Mouse (Mus musculus): Measurements from ENCODE around the gene Ackr4.

The Ackr4 gene

DNA sequence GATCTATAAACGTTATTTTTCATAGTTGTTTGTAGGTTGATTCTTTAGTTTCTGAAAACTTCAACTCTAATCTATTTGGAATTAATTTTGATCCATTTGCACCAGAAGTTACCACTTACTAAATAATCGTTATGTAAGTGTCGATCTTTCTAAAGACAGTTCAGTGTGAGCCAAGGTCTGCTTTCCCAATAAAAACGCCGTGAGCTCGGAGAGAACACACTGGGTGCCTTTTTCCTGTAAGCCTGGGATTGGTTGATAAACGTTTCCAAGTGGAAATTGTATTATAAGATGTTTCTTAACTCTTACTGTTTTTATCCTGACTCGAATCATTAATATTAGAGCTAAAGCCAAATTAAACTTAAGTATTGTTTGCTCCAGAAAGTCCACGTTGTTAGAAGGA is 19.8 kb downstream of the Ackr4 start:
- no peak for DNase-seq (ENCODE audit: low spot score)

DNA sequence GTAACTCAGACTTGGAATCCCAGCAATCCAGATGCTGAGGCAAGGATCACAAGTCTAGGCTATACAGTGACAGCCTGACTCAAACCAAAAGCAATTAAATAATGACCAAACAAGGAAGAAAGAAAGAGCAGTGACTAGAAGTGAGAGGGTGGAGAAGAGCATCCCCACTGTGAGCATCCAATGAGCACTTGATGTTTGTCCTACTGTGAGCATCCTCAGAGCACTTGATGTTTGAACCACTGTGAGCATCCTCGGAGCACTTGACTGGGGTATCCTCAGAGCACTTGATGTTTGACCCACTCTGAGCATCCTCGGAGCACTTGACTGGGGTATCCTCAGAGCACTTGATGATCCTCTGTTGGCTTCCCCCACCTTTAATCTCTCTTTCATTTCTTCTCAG is 21.7 kb downstream of the Ackr4 start:
- DNase-seq (ENCODE audit: low spot score): no peak

DNA sequence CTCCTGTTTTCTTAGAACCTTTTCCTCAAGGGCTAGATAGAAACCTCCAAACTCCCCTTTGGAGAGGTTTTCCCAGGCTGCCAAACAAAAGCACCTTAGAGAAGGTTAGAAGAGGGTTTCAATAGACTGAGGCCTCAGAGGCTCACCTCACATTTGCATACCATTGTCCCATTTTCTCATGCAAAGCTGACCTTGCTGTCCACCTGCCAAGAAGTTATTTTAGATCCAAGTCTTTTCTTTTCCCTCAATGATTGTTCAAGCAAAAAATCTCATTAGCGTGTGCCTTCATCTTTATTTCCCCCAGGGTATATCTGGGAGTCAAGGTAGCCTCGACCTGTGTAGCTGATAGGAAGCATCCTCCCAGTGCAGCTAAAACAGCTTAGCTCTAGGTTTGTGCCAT is 23.8 kb downstream of the Ackr4 start:
- DNase-seq (ENCODE audit: low spot score): no peak

DNA sequence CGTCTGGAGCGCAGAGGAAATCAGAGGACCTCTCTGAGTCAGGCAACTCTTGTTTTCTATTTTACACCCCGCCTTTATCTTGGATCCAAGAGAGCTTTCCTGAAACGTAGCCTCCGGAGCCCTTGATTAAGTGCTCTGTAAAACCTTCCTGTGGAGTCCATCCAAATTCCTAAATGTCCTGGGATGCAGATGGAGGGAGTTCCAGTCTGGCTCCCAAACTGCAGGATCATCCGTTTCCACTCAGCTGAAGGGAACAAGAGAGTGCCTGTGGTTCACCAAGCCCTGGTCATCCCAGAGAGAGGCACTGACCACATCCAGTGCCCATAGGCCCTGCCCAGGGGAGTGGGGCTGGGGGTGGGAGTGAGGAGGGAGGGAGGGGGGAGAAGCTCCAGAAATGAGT is 24.4 kb downstream of the Ackr4 start:
- no peak for DNase-seq (ENCODE audit: low spot score)

DNA sequence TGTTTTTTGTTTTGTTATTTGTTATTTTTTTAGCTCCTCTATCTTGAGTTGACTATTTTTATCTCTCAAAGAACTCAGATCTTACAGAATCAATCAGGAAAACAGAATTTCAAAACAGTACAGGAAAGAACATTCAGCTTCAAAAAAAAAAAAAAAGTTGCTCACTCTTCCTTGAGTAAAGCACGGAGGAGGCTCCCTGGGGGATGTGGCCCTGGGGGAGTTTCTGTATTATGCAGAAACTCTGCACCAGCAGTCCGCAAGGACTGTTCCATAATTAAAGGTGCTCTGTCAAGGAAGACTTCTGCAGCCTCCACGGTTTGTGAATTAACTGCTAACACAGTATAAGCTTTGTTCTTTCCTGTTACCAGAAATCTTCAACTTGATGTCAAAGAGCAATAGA is 25.3 kb downstream of the Ackr4 start:
- no peak for DNase-seq (ENCODE audit: low spot score)

DNA sequence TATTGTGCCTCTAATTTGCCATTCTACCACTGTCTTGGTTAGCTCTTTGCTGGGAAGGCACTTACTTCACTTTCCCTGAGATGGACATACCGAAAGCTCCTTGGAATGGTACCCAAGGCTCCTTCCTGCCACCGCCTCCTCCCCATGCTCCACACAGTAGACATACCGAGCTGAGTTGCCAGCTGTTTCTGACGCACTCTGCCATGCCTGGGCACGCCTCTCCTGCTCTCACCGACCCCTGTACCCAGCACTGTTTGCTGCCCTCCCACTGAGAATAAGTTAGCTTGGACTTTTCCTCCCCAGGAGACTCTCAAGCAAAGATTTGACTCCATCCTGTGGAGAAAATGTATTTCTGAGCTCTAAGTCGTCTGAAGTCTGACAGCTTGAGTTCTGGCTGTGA is 25.9 kb downstream of the Ackr4 start:
- DNase-seq (ENCODE audit: low spot score): no peak

DNA sequence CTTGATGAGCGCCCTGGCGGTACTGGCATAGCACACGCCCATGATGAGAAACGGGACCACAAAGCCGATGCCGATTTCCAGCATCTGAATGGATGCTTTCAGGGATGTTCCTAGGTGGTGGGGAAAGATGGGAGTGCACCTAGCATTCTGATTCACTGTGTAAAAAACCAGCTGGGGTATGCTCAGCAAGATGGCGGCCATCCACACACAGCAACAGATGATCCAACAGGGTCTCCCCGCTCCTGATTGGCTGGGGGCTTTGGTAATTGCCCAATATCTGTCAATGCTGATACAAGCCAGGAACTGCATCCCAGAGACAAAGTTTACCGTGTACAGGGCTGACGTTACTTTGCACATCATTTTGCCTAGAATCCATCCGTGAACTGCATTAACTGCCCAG is 27.7 kb downstream of the Ackr4 start:
- DNase-seq (ENCODE audit: low spot score): no peak

DNA sequence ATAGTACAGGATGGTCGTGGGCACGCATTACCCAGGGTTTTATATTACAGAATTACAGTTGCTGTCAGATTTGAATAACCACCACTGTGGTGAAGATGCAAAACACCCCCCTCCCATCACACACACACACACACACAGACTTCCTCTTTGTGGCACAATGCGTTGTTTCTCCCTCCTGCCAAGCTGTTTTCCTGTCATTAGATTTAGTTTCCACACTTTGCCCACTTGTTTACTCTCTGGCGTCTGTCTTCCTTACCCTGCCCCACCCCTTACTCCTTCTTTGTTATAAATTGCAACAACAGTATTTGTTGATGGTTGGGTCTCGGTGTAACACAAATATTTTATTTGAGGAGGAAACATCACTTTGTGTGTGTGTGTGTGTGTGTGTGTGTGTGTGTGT is 28.5 kb downstream of the Ackr4 start:
- no peak for DNase-seq (ENCODE audit: low spot score)

DNA sequence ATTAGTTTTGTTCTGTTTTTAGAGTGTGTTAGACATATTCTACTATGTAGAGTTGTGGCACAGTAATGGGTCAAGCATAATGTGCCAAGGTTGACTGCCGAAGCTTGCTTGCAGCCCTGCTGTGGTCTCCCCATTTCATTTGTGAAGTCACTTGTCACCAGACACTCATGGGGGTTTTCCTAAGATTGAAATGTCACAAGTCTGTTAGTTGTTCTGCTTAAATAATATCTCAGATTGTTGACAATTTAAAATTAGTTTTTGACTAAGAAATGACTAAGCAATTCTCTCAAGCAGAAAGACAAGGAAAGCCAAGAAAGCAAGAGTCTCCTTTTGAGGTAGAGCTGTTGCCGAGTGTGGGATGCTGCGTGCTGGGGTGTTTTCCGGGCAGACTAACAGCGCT is 33.8 kb downstream of the Ackr4 start:
- no peak for DNase-seq (ENCODE audit: low spot score)

DNA sequence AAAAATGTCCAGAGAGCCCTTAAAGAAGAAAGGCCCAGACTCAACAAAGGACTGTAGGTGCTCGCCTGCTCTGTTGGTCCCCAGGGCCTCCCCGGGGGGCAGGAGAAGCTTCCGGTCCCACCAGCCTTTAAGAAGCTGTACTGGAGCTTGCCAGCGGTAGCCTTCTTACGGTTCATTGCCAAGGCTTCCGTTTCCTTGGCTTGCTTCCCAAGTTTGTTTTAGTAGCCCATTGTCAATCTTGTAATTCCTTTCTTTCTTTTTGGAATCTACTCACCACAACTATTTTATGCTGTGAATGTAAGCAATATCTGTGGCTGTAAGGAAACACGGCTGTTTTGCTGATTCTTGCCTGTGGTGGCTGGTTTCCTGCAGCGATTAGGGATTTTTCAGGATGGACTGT is 38.2 kb downstream of the Ackr4 start:
- DNase-seq (ENCODE audit: low spot score): no peak

DNA sequence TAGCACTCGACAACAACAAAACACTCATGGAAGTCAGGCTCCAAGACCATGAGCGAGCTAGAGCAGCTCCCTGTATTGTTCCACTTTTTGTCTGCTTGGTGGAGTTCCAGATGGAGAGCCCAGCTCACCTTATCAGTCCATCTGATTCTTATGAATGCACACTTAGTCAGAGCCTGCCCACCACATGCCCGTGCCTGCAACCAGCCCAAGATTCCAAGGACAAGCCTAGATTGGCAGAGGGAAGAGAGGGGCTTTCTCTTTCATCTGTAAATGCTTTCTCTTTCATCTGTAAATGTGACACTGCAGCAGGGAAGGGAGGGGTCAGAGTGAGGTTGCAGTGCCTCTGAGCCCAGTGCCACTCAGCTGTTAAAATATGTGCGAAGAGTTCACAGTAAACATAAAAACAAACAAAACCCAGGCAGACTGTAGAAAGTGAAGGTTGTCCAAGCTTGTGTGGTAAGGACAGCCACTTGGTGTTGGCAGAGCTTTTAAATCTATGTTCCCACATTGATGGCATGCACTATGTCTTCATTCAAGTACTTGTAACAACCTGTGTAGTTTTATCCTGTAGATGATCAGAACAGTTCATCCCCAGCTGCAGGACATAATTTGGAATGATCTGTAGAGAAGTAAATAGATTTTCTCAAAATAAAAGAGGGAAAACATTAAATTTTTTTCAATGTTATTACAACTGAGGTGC is 40.9 kb downstream of the Ackr4 start:
- DNase-seq (ENCODE audit: low spot score): no peak

DNA sequence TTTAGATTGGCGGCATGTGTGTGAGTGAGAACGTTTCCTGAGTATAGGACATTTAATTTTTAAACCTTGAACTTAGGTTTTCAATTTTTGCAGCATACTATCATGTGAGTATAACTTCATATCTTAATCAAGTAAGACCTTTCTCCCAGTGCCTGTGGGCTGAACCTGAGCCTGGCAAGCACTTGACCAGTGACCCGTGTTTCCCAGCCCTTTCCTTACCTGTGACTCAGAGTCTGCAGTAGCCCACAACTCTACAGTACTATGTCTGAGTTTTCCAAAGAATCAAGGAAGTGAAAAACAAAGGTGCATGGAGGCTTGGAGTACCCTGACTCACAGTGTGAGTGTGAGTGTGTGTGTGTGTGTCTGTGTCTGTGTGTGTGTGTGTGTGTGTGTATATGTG is 46.7 kb downstream of the Ackr4 start:
- DNase-seq (ENCODE audit: low spot score): no peak

DNA sequence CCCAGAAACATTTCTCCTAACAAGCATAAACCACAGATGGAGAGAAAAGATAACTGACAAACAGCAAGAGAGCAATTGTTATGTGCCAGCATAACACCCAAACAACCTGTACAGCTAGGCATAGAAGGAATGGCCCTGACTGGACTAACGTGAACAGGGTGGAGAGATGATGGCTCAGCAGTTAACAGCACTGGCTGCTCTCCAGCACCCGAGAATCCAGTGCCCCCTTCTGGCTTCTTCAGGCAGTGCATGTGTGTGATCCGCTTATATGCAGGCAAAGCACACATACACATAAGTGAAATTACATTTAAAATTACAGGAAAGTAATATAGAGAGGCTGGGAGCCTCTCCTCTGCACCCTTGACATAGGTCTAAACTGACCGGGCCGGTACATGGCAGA is 47.4 kb downstream of the Ackr4 start:
- DNase-seq (ENCODE audit: low spot score): peak; percentile 29

DNA sequence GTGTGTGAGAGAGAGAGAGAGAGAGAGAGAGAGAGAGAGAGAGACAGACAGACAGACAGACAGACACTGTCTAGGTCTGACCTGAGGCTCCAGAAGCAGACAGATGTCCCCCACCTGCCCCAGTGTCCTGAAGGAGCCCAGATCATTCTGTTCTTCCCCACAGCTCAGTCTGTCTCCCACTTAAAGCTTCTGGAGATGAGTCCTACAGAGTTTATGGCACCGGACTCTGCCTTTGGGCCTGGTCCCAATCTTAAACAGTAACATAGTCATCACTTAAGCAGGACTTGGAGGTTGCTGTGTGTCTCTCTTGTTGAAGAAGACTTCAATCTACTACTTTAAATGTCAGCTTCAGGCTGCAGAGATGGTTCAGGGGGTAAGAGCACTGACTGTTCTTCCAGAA is 48.0 kb downstream of the Ackr4 start:
- no peak for DNase-seq (ENCODE audit: low spot score)

DNA sequence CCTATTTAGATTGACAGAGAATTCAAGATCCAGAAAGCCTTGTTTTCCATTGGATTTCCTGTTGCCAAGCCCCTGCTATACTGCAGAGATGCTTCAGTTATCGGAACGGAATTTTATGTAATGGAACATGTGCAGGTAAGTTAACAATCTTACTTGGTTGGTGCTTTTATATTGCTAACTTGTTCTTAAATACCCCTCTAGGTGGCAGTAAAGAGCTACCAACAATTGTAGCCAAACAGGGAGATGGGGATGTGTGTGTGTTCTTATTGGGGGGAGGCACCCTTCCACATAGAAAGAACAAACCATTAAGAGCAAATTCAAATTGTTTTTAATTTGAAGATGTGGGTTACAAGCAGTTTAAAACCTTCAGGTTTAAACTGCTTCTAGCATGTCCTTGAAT is 50.9 kb downstream of the Ackr4 start:
- no peak for DNase-seq (ENCODE audit: low spot score)

DNA sequence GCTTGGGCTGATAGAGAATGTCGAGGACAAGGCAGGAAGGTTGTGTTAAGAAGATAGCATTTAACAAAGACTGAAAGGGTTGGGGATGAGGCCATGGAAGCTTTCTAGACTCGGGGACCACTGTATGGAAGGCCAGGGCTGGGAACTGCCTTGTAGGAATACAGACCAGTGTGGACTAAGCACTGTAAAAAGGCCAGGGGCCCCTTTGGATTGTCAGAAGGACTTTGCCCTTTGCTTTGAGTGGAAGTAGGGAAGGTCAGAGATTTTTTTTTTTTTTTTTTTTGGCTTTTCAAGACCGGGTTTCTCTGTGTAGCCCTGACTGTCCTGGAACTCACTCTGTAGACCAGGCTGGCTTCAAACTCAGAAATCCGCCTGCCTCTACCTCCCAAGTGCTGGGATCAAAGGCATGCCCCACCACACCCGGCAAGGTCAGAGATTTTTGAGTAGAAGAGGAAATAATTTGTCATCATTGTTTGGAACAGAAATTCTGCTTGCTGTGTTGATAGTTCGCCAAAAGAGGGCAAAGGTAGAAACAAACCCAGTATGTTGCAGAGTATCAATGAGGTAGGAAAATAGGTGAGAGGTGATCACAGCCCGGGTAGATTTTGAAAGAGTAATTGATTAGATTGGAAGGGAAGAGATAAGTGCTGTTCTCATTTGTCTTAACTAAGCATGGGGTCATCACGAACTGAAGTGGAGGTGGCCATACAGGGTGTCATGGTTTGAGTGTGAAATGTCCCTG is 55.7 kb downstream of the Ackr4 start:
- DNase-seq (ENCODE audit: low spot score): peak; percentile 28

DNA sequence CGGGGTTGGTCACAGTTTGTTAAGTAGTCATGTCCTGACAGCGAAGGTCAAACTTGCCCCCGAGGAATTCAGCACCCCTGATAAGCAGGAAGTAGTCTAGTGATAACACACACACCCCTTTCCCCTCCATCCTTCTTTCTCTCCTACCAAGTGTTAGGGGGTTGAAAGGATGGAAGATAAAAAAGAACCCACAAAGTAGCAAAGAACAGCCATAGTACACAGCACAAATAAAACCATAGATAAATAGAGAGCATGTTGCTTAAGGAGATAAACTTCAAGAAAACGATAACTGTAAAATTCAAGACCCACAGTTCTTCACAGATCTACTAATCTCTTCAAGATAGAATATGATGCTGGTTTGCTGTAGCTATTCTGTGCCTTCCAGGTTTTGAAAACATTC is 56.5 kb downstream of the Ackr4 start:
- no peak for DNase-seq (ENCODE audit: low spot score)

DNA sequence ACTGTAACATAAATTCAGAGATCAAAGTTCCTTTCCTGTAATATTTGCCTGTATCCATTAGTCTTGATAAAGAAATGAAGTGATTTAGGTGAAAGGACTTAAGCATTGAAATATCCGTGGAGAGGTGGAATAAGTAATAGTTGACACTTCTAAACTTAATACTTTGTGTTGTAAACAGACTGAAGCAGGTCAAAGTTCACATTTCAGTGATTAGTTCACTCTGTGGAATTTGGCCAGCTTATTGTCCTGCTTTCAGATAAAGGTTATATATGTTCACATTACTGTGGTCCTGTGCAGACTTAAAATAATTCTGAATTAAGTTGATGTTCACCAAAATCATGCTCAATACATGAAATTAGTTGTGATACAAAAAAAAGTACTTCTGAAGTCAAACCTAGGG is 62.2 kb downstream of the Ackr4 start:
- no peak for DNase-seq (ENCODE audit: low spot score)

DNA sequence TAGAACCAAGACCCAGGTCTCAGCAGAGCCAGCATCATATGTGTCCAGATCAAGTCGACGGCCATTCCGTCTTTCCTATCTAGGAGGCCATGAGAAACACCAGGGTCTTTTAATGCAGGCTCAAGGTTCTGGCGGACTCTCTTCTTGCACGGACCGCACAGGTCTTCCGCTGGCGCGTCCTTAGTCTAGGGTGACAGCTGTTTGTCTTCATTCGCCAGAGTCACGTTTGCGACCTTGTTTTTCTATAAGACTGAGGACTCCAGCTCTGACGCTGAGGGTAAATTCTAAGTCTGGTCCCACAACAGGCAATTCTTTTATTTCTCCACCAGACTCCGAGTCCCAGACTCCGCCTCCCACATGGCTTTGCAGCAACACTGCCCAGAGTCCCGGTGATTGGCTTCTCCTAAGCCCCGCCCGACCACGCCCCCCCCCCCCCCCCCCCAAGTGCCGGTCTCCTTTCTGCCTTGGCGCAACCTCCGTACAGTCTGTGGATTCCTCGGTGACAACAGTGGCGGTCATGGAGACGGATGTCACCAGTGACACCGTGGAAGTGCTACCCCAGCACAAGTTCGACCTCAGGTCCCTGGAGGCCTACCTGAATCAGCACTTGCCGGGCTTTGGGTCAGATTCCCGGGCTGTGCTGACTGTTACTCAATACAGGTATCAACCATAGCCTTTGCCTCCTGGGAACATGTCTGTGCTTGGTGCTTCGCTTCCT is 63.3 kb downstream of the Ackr4 start, which contains the start of gene Acad11:
Gene Acad11 (plus strand): TSS at position 134 of the 718 bp plus-strand sequence.
- DNase-seq (ENCODE audit: low spot score): peak; percentile 92

DNA sequence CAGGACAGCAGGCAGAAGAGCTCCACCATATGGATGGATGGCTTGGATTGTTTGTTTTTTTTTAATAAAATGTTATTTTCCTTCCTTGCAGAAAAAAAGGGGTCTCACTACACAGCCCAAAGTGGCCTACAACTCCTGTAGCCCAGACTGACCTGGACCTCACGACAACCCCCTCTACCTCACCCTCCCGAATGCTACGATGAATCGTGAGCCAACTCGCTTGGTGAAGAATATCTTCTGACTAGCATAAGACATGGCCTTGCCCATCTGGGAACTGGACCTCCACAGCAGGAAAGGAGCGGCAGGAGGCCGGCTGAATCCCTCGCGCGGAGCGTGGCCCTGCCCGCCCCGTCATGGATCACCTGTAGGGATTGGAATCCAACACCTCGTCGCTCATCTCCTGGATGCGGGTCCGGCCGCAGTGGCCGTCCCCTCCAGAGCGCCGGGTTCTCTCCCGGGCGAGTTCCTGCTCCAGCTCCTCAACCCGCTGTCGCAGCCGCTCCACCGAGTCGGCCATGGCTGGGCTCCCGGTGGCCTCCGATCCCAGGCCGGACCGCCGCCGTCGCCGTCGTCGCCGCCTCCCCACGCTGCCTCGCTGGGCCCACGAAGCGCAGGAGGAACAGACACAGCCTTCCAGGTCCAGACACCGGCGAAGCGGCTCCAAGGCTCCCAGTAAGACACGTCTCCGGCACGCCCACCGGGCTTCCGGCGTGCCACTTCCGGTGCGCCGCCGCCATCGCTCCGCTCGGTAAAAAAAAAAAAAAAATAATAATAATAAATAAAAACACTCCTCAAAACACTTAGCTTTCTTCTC is 64.1 kb downstream of the Ackr4 start, which contains the start of gene Uba5:
Gene Uba5 (minus strand): TSS at position 705 of the 814 bp plus-strand sequence.
- peak; percentile 75 for DNase-seq (ENCODE audit: low spot score)

DNA sequence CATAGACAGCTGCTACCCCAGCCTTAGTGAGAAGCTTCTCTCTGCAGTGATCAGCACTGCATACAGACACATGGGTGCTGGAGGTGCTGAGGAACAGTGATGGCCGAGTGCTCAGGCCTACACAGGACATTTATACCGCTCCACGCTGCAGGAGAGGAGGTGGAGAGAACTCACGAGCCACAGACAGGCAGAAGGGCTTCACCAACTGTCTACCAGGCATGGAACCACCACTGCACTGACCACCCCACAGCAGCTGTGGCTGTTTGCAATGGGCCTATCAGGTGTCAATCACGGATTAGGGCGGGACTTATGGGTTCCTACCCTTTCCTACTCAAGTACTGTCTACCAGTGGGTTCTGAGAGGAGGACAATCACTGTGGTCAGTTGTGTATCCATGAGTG is 75.7 kb downstream of the Ackr4 start:
- DNase-seq (ENCODE audit: low spot score): no peak

DNA sequence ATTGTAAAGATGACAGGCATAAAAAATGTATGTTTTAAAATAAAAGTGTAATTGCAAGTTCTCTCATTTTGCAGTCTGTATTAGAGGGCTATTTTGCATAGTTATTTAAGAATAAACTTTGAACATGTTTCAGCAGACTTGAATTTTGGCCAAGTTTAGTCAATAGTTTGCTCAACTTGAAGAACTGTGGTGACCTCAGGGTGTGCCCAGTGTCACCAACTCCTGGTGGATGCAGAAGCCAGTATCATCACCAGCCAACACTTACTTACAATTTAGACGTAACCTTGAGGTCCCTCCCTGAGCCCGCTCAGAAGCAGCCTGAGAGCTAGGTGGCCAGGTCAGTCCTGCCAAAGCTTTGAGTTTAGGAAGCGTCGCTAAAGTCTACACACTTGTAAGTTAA is 83.1 kb downstream of the Ackr4 start:
- no peak for DNase-seq (ENCODE audit: low spot score)

Measured in yolk sac, embryonic 10.5 days (tissue).